Mouse (Mus musculus): ENCODE results near the gene Klk10. TPM values are rescaled to one million over a fixed set of nuclear protein-coding genes. Genes with fewer than 3 reads are reported as not detected.

Gene Klk10
- polyA plus RNA-seq (2021; fragmentation: Nextera tagmentation): 1.1 and 1.4 TPM in 2 replicates
- long read RNA-seq, experiment 1, partial matches to known transcripts: 1 of 4 reads
- long read RNA-seq, experiment 1, other reads (novel, unspliced or antisense): 0 of 4 reads
- long read RNA-seq, experiment 2, partial matches to known transcripts: 2 of 6 reads
- long read RNA-seq, experiment 2, other reads (novel, unspliced or antisense): 0 of 6 reads

DNA sequence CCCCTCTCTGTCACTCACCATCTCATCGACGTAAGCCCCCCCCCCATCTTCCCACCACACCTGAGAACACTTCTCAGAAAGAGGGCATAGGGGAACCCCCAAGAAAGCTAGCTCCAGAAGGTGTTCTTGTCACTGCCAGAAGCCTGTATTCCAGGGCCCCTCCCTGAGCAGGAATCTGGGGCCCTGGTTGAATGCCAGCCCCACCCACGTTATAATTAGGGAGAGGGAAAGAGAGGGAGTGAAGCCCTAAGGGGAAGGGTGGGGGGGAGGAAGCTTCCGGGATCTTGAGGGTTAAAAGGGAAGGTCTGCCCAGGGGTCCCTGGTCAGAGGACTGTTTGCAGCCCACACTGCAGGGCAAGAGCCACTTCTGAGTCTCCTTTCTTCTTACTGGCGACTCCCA is at the start of gene Klk10:
Gene Klk10, plus strand, starts transcription at position 290 of the 400 bp plus-strand sequence.

DNA sequence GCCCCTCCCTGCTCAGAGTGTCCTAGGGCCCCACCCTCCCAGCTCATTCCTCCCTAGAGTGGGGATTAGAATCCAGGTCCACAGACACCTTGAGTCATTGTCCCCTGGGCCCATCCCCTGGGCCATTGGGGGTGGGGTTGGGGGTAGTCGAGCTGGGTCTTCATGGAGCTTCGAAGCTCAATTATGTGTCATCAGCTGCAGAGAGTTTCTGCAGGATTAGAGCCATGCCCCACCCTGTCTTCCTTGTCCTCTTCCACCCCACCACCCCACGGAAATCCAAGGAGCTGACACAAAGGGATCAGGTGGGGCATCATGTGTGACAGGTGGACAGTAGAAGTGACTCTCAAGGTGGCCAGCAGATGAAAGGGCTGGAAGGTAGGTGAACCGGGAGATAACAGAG is 12.2 kb upstream of the Klk10 start, which contains the start of gene Klk12:
Gene Klk12, plus strand, starts transcription at position 301 of the 400 bp plus-strand sequence.

DNA sequence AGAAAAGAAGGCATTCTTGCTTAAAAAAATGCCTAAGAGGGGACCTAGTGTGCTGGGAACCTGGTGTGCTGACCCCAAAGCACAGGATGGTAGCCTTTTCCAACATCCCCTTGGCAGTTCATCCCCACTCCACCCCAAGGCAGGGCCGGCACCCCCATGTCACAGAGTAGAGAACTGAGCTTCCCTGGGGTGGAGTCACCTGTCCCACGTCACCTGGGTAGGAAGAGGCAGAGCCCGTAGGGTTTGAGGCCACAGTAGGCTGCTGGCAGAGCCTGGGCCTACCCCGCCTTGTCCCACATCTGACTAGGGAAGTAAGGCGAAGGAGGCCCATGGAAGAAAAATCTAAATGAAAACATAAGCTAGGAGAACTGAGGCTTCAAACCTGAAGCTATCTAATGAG is 6.5 kb upstream of the Klk10 start, which contains the start of gene Klk11:
Gene Klk11, plus strand, starts transcription at position 241 of the 400 bp plus-strand sequence.

DNA sequence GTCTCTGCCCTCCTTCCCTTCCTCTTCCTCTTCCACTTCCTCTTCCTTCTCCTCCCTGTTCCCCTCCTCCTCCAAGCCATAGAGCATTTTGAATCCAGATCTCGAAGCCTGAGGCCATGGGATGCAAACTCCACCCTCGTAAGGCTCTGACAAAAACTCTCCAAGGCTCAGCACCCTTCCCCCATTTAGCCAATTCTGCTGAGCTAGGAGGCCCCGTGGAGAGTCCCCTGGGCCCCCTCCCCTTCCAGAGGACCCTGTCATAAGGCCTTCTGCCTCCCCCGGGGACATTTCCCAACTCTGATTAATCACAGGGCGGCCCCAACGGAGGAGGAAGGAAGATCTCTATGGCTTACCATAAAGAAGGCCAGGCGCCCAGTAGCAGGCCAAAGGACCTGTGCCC is 10.8 kb downstream of the Klk10 start, which contains the start of gene Klk9:
Gene Klk9, plus strand, starts transcription at position 301 of the 400 bp plus-strand sequence.

DNA sequence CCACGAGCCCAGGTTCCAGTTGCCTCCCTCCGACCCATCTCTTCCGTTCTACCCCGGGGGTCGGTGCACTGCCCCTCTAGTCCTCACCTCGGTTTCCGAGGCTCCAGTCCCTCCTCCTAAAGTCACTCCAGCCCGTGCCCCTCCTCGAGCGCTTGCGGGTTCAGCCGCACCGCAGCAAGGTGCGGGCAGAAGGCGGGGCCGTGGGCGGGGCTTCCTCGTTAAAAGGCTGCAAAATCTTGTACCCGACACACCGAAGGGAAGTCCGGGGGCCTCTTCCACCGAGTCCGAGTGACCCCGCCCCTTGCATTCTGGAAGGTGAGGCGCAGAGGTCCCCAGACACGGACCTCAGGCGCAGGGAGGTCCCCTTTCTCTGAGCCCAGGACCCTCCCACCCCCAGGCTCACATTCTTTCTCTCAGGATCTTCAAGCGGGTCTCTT is 16.5 kb downstream of the Klk10 start, which contains the start of gene Klk8:
Gene Klk8, plus strand, starts transcription at position 245 of the 437 bp plus-strand sequence.

DNA sequence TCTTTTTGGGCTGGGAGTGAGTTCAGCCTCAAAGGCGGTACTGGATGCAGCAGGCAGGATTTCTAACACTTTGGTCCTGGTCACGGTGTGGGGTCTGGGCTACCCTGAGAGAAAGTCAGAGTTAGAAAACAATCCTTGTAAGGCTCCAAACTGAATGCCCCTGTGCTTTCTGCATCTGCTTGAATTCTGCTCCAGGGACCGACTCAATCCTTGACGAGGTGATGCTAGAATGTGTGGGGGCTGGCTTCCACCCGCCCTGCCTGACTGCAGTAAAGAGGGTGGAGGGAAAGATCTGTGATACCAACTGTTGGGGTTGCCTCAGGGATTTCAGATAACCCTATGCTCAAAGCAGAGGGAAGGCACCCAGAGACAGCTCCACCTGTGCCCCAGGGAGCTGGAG is 30.2 kb downstream of the Klk10 start, which contains the start of gene Klk7:
Gene Klk7, plus strand, starts transcription at position 301 of the 400 bp plus-strand sequence.

DNA sequence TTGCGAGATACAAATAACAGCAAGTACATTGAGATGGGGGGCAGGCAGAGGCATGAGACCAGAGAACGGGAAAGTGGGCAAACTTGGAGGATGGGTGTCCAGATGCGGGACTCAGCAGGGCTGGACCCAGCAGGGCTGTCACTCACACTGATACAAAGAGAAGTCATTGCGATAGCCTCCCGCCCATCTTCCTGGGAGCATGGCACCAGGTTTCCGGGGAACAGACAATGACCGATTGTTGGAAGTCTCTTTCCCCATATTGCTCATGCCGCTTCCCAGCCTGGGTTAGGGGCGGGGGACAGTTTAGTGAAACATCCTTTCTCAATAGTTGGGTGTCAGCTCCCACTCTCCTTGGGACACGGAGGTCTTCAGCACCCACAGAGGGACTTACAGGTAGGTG is 43.4 kb downstream of the Klk10 start, which contains the start of gene Klk6:
Gene Klk6, plus strand, starts transcription at position 301 of the 400 bp plus-strand sequence.

Other genes starting within 250 kb of the Klk10 start
- gene Cd33, start 236.6 kb upstream of the Klk10 start, polyA plus RNA-seq (2021; fragmentation: Nextera tagmentation): 4.6 and 7.2 TPM in 2 replicates
- 1.4 and 1.5 TPM in 2 replicates for gene Zfp658, start 218.8 kb upstream of the Klk10 start, polyA plus RNA-seq (2021; fragmentation: Nextera tagmentation)
- gene Zfp719, start 201.4 kb upstream of the Klk10 start, polyA plus RNA-seq (2021; fragmentation: Nextera tagmentation): 6.2 and 7.4 TPM in 2 replicates
- 0.13 and 0.19 TPM in 2 replicates for gene Zfp819, start 173.9 kb upstream of the Klk10 start, polyA plus RNA-seq (2021; fragmentation: Nextera tagmentation)
- gene Ceacam18, start 146.3 kb upstream of the Klk10 start, polyA plus RNA-seq (2021; fragmentation: Nextera tagmentation): 0.09 TPM in 1 of 2 replicates, not detected in the other
- gene Siglece, start 120.9 kb upstream of the Klk10 start, polyA plus RNA-seq (2021; fragmentation: Nextera tagmentation): 0.36 and 0.55 TPM in 2 replicates
- 7.8 and 8.8 TPM in 2 replicates for gene Ctu1, start 109.0 kb upstream of the Klk10 start, polyA plus RNA-seq (2021; fragmentation: Nextera tagmentation)
- not detected in 2 replicates for gene Klk14, start 90.6 kb upstream of the Klk10 start, polyA plus RNA-seq (2021; fragmentation: Nextera tagmentation)
- not detected in 2 replicates for gene Klk13, start 68.5 kb upstream of the Klk10 start, polyA plus RNA-seq (2021; fragmentation: Nextera tagmentation)
- not detected in 2 replicates for gene Klk12, start 12.1 kb upstream of the Klk10 start, polyA plus RNA-seq (2021; fragmentation: Nextera tagmentation)
- gene Klk11, start 6.4 kb upstream of the Klk10 start, polyA plus RNA-seq (2021; fragmentation: Nextera tagmentation): not detected in 2 replicates
- 0.13 TPM in 1 of 2 replicates, not detected in the other for gene Klk9, start 10.9 kb downstream of the Klk10 start, polyA plus RNA-seq (2021; fragmentation: Nextera tagmentation)
- 45.3 and 58.8 TPM in 2 replicates for gene Klk8, start 16.5 kb downstream of the Klk10 start, polyA plus RNA-seq (2021; fragmentation: Nextera tagmentation)
- 0.16 and 0.21 TPM in 2 replicates for gene Klk7, start 30.3 kb downstream of the Klk10 start, polyA plus RNA-seq (2021; fragmentation: Nextera tagmentation)
- 4.4 and 5.0 TPM in 2 replicates for gene Klk6, start 43.5 kb downstream of the Klk10 start, polyA plus RNA-seq (2021; fragmentation: Nextera tagmentation)
- gene Klk5, start 60.9 kb downstream of the Klk10 start, polyA plus RNA-seq (2021; fragmentation: Nextera tagmentation): 0.15 TPM in 1 of 2 replicates, not detected in the other
- not detected in 2 replicates for gene Klk4, start 100.1 kb downstream of the Klk10 start, polyA plus RNA-seq (2021; fragmentation: Nextera tagmentation)
- not detected in 2 replicates for gene Klk15, start 152.7 kb downstream of the Klk10 start, polyA plus RNA-seq (2021; fragmentation: Nextera tagmentation)
- not detected in 2 replicates for gene Klk1b8, start 169.6 kb downstream of the Klk10 start, polyA plus RNA-seq (2021; fragmentation: Nextera tagmentation)
- not detected in 2 replicates for gene Klk1b1, start 185.7 kb downstream of the Klk10 start, polyA plus RNA-seq (2021; fragmentation: Nextera tagmentation)
- not detected in 2 replicates for gene Klk1b9, start 195.0 kb downstream of the Klk10 start, polyA plus RNA-seq (2021; fragmentation: Nextera tagmentation)
- gene Klk1b11, start 214.8 kb downstream of the Klk10 start, polyA plus RNA-seq (2021; fragmentation: Nextera tagmentation): not detected in 2 replicates
- gene Klk1b26, start 231.1 kb downstream of the Klk10 start, polyA plus RNA-seq (2021; fragmentation: Nextera tagmentation): not detected in 2 replicates

All from layer of hippocampus, adult 6 months (tissue).